Mouse (Mus musculus) right cerebral cortex, postnatal 10 days (tissue): ENCODE data around the gene Vmn1r201.

ENCODE experiments used
- DNase-seq, 2 experiments: peaks; one replicate each; pipeline ENCODE4 v3.0.0; 2021; ENCODE audit warnings: low spot score in 2 of 2

Vmn1r201 gene

GRCm38 (mm10) chr13:22471623-22472022 lies at the start of gene Vmn1r201:
Gene Vmn1r201, plus strand, starts transcription at chr13:22471923.
- DNase-seq, result no peak

GRCm38 (mm10) chr13:22455145-22455544 lies 16.6 kb upstream of the Vmn1r201 start:
- DNase-seq, result no peak

- no peak for DNase-seq
Measured at GRCm38 (mm10) chr13:22502431-22502830, 30.7 kb downstream of the Vmn1r201 start.

- no peak for DNase-seq
Measured at GRCm38 (mm10) chr13:22505281-22505680, 33.6 kb downstream of the Vmn1r201 start, which contains the start of gene Vmn1r202. Gene Vmn1r202, minus strand, starts transcription at chr13:22505381.

GRCm38 (mm10) chr13:22517814-22518213 lies 46.1 kb downstream of the Vmn1r201 start, which contains the start of gene Vmn1r203:
Gene Vmn1r203, plus strand, starts transcription at chr13:22518114.
- DNase-seq, result no peak
